Mouse (Mus musculus): ENCODE measurements around the gene Adck2.

GRCm38 (mm10) chr6:39537276-39537675 lies 36.4 kb upstream of the Adck2 start:
- TF ChIP-seq CTCF (IDR thresholded peaks at IDR 0.05) = no peak
- no peak for TF ChIP-seq POLR2A (IDR thresholded peaks at IDR 0.05; ENCODE audit: insufficient read depth, low read depth, low read length)

Measured in heart, adult 2 months (tissue).